Mouse (Mus musculus) adrenal gland, postnatal 4 days (tissue): ENCODE data around the gene Brix1. TPM values are rescaled to one million over a fixed set of nuclear protein-coding genes. Genes with fewer than 3 reads are reported as not detected.
"Not testable (repeated sequence)": the region's sequence is repeated elsewhere in the genome, so short reads cannot be mapped to it uniquely, and the experiment has no call there.

Source experiments
- DNase-seq, 2 experiments: peaks; one replicate each; pipeline ENCODE4 v3.0.0; 2021 to 2022; ENCODE audit warnings: low spot score in 2 of 2, mixed read lengths in 2 of 2
- long read RNA-seq, 2 experiments: library from polyadenylated mRNA; stranded (forward); transcript quantifications; one replicate each; pipeline ENCODE4 v2.0.0; 2021
- total RNA-seq, 2 experiments: library from RNA; stranded (reverse); gene quantifications; 2 replicates each; pipeline ENCODE4 v1.2.3; 2021

Brix1 gene
- 10 to 100 TPM; 58.6 to 60.3 TPM for total RNA-seq
- long read RNA-seq, experiment 1, transcript Brix1-201 (10 exons, 2,664 nt), result major isoform, 122 of 130 reads
- long read RNA-seq, experiment 1, partial matches to known transcripts, result 1 of 130 reads
- long read RNA-seq, experiment 1, other reads (novel, unspliced or antisense), result 7 of 130 reads
- long read RNA-seq, experiment 2, transcript Brix1-201 (10 exons, 2,664 nt), result major isoform, 125 of 145 reads
- long read RNA-seq, experiment 2, partial matches to known transcripts, result 15 of 145 reads
- long read RNA-seq, experiment 2, other reads (novel, unspliced or antisense), result 5 of 145 reads

DNA sequence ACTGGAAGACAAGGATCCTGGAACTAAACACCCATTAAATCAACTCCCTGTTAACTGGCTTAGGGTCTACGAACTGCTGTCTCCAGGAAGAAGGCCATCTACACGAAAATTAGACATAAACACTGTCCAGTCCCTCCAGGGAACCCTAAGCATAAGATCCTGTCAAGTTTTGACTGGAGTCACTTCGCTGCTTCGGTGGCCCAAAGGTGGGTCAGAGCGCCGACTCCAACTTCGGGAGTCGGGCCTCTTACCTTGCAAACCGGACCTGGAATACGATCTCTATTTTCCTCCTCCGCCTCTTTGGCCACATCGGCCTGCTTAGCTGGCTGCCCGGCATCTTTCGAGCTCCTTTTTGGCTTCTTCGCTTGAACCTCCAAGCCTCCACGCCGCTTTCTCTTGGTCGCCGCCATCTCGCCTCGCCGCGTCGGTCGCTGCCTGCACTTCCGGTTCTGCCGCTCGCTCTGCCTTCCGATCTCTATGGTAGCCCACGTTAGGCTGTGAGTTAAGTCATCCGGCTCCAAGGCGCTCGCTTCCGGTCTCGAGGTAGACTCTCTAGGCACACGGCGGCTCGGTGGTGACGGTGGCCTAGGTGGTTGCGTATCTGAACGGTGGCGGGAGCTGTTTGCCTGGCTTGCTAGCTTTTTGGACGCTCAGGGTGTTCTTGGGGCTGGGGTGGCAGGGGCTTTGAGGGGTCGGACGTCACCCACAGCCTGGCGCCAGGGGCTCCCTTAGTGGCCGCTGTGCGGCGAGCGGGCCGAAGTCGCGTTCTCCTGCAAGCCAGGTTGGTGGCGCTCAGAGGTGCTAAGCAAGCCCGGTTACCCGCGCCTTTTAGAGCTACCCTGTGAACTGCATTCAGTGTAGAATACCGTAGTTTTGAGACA, at the start of gene Brix1, which contains the start of gene Rad1:
Brix1 (minus strand) TSS at position 464 of the 881 bp plus-strand sequence.
Rad1 (plus strand) TSS at position 535 of the 881 bp plus-strand sequence.
- DNase-seq, result peak; percentile 86 to 87

- DNase-seq, result no peak
These were observed 48.8 kb upstream of the Brix1 start for GRCm38 (mm10) chr15:10534591-10534990.

GRCm38 (mm10) chr15:10533361-10533760, 47.6 kb upstream of the Brix1 start:
- not testable (repeated sequence) for DNase-seq

DNA sequence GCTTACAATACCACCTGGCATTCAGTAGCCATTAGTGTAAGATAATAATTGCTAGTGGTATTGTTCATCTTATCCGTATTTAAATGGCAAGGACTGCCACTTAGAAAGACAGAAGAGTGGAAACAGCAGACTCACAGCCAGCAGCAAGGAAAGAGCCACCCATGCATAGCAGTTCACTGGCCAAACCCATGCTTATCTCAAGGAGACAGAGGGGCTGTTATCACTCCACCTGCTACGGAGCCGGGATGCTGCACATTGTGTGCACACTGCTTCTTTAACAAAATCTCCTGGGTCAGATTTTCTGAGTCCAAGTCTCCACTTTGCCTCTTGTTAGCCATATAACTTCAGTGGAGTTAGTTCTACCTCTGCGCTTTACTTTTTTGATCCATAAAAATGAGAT, 45.6 kb upstream of the Brix1 start:
- no peak for DNase-seq

- DNase-seq, result no peak
These were observed 40.1 kb upstream of the Brix1 start for GRCm38 (mm10) chr15:10525896-10526295.

GRCm38 (mm10) chr15:10515166-10515565, 29.4 kb upstream of the Brix1 start:
- DNase-seq, result no peak

DNA sequence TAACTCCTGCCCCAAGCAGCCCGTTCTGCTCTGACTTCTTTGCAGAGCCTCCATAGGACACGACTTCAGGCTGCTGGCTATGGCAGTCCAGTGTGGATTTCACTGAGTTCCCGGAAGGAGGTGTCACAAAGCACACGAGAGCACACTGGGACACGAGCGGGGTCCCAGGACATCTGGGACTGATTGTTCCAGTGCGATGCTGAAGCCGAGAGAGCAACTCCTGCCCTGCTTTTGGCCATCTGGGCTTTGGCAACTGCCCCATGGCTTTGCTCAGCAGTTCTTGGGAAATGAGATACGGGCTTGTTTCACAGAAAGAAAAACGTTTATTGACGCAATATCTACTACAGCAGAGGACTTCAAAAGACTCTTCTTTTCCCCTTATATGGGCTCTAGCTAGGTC, 20.4 kb upstream of the Brix1 start:
- DNase-seq, result no peak

- no peak for DNase-seq
These were observed 15.3 kb upstream of the Brix1 start for GRCm38 (mm10) chr15:10500838-10501719.

DNA sequence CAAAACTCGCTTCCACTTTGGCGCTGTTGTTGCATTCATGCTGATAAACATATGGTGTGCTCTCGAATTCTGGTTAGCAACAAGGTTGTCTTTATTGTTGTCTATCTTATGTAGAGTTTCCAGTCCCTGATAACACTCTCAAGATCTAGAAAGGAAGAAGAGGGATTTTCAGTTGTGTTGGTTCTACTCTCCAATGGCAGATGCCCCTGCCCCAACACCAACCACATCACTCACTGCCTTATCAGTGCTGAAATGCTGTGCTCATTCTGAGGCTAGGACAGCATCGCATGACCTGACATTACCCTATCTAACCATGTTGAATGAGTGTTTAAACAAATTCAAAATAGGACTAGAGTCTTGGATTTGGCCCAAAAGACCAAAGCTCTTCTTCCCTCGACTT, 14.3 kb upstream of the Brix1 start:
- DNase-seq, result no peak

GRCm38 (mm10) chr15:10499593-10499992, 13.8 kb upstream of the Brix1 start:
- no peak for DNase-seq

- DNase-seq, result not testable (repeated sequence)
These were observed 10.9 kb upstream of the Brix1 start for GRCm38 (mm10) chr15:10496696-10497095.

- no peak for DNase-seq
These were observed 10.2 kb upstream of the Brix1 start for GRCm38 (mm10) chr15:10495944-10496343.

DNA sequence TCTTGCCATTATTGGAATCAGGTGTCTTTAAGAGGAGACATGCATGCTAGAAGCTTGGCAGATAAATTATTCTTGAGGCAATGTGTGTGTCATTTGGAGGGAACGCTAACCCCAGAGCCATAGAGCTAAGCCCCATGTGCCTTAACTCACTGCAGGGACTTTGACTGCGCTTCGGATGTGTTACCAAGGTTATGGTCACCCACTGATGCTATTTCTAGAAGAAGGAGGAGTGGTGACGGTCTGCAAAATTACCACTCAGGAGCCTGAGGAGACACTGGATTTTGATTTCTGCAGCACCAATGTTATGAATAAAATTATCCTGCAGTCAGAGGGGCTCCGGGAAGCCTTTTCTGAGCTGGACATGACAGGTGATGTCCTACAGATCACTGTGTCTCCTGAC, 4.4 kb upstream of the Brix1 start:
- no peak for DNase-seq

- DNase-seq, result no peak
These were observed 1.5 kb upstream of the Brix1 start for GRCm38 (mm10) chr15:10487246-10487645.

DNA sequence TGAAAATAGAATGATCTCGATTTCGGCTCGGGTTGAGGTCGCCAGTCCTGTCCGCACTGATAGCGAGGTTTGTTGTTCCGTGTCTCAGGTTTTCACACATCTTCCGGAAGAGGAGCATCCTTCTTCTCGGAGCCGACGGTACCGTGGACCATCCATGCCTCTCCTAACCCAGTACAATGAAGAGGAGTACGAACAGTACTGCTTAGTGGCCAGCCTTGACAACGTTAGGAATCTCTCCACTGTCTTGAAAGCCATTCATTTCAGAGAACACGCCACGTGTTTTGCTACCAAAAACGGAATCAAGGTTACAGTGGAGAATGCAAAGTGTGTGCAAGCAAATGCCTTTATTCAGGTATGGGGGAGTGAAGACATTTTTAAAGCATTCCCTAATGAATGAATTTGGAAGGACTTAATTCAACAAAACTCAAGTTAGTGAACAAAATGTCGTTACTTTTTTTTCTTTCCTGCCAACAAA, 655 bp upstream of the Brix1 start:
- DNase-seq, result no peak

GRCm38 (mm10) chr15:10470941-10471340, 14.8 kb downstream of the Brix1 start:
- DNase-seq, result no peak

DNA sequence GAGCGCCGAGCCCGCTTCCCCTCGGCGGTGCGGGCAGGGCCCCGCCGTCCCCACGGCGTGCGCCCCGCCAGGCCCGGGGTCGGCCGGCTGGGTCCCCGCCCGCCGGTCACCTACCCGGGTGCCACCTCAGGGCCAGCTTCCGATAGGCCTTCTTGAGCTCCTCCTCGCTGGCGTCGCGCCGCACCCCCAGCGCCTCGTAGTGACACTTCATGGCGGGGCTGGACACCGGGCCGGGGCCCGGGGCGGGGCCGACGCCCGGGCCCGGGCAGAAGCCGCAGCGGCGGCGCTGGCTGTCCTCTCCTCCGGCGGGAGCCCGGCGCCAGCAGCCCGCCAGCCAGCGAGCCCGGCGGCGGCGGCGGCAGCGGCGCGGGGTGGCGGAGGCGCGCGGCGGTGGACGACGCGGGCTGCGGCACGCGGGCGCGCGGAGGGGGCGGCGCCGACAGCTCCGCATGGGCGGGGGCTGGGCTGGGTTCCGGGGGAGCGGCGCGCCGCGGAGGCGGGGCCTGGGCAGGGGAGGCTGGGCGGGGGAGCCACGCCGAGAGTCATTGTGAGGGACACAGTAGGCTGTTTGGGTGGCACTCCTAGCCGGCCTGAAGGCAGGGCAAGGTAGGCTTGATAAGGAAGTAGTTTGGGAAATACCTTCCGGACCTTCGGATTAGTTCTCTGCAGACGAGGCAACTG, 15.5 kb downstream of the Brix1 start, which contains the start of gene Dnajc21:
Dnajc21 (minus strand) TSS at position 366 of the 681 bp plus-strand sequence.
- DNase-seq, result peak; percentile 69 to 75

DNA sequence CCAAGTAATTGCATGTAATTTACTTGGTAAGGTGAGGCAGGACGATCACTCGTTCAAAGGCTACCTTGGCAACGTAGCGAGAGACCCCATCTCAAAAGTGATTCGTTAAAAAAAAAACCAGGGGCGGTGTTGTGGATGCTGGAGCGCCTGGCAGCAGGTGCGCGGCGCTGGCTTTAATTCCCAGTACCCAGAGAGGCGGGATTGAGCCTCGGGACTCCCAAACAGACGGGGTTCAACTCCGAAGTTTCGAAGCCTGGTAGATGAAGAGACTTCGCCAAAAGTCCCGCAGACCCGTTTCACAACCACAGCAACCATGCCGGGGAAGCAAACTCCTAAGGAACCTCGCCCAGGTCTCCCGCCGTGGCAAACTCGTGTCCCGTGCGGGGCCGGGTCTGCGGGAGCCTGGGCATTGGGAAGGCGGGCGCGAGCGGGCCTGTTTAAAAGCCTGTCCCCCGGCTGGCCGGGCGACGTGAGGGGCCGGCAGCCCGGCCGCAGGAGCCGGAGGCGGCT, 16.1 kb downstream of the Brix1 start:
- peak; percentile 11 to 24 for DNase-seq

DNA sequence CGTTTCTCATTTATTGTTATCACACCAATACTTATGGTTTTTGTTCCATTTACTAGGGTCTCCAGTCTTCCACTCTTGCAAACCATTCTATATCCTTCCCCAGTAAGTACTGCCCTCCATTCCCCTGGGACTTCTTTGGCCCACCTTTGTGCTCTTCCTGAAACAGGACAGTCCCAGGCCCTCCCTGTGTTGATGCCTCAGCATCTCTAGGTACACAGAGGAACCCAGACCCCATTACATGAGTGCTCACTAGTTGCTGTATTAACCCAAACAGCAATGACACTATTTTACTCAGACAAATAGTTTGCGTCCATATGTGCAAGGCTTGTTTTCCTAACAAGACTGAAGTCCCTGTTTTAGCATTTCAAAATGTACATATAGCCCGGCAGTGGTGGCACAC, 17.0 kb downstream of the Brix1 start:
- DNase-seq, result no peak

GRCm38 (mm10) chr15:10464678-10465077, 21.1 kb downstream of the Brix1 start:
- no peak for DNase-seq
